Mouse (Mus musculus): Measurements from ENCODE around the gene Rnf7.
"Not testable (repeated sequence)": the region's sequence is repeated elsewhere in the genome, so short reads cannot be mapped to it uniquely, and the experiment has no call there.

Rnf7 gene

DNA sequence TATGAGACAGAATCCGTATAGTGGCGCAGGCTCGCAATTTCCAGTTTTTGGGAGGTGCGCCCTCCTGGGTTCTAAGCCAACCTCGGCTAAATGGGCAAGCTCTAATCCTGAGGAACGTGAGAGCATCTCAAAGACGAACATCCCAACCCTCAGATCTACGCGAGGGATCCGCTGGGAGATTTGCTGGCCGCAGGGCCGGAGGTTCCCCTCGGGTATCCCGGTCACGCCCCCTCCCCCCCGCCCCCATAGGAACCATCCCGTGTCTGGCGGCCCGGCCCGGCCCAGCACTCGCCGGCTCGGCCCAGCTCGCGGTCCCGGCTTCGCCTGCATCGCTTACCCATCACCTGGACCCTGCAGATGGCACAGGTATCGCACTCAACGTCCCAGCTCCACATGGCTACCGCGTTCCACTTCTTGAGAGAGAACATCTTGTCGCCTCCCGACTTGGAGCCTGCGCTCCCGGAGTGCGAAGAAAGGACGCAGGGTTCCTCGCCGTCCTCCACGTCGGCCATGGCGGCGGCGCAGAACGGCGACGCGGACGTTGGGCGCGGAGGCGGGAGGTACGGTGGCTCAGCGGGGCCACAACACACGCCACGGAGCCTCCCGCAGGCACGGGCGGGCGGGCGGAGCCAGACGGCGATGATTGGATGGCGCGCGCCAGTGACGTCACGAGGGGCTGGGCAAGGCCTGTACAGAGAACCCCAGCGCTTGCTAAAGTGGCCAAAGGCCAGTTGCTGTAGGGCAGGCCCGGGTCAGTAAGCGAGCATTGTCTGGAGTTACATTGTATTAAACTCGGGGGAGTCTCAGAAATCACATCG is at the start of gene Rnf7:
Rnf7 (minus strand) TSS at position 605 of the 818 bp plus-strand sequence.
- peak; percentile 99 for DNase-seq

DNA sequence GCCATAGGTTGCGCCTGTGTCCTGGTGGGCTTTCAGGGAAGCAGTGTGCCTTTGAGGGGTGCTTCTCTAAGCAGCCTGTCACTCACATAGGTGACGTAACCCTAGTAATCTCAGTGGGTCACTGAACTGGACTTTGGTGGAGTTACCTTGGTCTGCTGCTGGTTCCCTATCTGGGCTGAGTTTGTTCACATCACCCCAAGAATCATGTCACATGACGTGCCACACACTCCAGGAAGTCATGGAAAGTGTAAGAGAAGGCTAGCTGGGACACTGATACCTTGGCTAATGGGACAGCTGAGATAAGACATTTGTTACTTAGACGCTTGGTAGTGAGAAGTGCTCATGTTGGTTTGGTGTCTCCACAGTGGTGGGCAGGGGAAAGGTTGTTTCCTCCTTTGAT is 47.5 kb upstream of the Rnf7 start:
- DNase-seq, result no peak

DNA sequence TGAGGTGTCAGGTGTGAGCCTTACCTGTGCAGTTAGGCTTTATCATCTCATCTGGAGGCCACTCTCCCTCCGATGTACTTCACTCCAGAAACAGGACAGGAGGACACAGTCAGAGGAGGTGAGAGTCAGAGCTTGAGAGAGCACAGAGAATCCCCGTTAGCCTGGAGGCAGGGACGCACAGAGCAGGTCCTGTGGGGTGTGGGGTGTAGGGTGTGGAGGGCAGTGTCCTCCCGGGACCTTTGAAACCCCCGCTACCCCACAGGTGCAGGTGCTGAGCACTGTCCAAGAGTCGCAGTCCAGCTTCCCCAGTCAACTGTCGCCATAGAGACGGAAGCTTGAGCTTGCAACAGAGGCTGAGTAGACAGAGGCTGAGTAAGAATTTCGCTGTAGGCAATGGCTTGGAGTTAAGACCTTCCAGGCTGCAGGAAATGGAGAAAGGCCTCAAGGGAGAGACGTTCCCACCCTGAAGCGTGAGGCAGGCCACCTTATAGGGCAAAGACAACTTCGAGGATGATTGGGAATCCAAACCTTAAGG is 46.6 kb upstream of the Rnf7 start, which contains the start of gene Gm28729:
Gm28729 (minus strand) TSS at position 293 of the 535 bp plus-strand sequence.
- DNase-seq, result no peak

- DNase-seq, result no peak
These were observed 44.7 kb upstream of the Rnf7 start for GRCm38 (mm10) chr9:96523148-96523547.

- DNase-seq, result not testable (repeated sequence)
These were observed 43.1 kb upstream of the Rnf7 start for GRCm38 (mm10) chr9:96521574-96521973.

DNA sequence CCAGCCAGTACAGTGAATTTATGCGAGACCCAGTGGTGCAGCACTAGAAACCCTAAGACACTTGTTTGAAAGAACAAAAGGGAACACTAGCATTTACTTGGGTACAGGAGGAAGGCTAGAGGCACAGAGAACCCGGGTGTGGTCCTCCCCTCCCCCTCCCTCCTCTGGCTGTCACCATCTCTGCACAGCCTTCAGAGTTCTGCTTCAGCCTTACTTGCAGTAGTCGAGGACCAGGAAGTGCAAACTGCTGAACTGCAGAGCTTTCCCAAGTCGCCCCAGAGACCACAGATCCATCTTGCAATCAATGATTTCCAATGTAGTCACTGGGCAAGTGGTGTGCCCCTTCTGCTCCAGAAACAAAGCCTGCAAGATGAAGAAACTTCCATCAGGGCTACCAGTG is 39.0 kb upstream of the Rnf7 start:
- no peak for DNase-seq

GRCm38 (mm10) chr9:96516806-96517205 is 38.3 kb upstream of the Rnf7 start:
- no peak for DNase-seq

- peak; percentile 26 for DNase-seq
These were observed 37.3 kb upstream of the Rnf7 start for GRCm38 (mm10) chr9:96515737-96516136.

- no peak for DNase-seq
These were observed 35.8 kb upstream of the Rnf7 start for GRCm38 (mm10) chr9:96514278-96514677.

DNA sequence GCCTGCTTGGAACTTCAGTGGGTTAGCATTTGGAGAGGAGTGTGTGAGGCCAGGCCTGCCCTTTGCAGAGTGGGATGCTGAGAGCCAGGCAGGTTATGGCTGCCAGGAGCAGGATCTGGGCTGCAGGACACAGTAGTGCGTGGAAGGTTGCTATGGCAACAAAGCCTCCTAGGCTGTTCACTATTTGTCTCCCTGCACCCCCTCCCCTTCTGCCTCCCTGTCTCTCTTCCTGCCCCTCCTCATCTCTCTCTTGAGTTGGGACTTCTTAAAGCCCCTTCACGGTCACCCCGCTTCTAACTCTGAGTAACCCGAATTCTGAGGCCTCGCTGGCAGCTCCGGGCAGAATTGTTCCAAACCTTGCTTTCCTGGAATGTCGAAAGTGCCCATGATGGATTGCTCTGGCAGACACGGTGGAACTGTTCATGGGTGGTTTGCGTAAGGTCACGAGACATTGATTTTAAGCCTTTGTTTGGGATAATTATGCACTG is 27.6 kb upstream of the Rnf7 start:
- DNase-seq, result peak; percentile 56

DNA sequence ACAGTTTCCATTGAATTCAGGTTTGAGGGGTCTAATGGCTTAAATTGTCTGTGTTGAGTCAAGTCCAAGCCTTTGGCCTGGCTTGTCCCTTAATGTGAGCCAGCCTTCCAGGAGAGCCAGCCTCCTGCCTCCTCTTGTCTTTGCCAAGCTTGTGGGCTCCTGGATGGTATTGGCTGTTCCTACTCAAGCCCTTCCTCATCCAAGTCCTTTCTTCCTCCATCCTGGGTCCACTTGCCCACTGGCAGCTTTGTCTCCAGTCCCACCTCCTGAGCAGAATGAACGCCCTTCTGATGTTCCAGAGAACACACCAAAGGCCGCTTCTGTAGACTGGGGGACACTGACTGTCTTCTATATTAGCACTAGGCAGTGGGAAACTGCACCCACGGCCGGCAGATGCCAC is 26.7 kb upstream of the Rnf7 start:
- no peak for DNase-seq

DNA sequence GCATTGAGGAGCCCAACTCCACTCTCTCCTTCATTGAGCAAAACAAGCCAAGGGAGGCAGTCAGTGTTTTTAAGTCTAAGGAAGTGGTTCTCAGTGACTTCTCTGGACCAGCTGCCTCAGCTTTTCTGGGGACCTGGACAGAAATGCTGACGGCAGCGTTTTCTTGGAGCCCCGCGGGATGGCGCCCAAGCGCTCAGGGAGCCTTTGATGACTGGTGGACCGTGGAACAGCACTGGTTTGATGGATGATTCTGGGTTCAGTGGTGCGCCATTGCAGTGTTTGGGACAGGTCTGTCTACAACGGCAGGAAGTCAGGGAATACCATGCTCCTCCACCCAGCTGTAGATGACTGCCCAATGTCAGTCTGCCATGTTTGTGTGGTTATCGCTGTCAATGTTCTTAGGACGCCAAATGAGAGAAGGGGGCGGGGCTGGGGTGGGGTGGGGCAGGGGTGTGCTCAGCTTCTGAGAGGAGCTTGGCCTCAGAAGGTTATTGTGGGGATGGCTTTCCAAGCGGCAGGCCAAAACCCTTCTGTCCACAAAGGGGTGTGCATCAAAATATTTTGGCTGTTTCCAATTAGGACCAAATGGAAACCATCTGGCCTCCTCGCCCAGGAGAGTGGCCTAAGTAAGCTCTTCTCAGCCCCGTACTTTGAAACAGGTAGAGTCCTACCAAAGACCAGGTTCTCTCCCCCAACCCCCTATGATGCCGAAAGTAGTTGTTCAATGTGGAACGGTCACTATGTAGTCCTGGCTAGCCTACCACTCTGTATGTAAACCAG is 25.8 kb upstream of the Rnf7 start:
- DNase-seq, result no peak

DNA sequence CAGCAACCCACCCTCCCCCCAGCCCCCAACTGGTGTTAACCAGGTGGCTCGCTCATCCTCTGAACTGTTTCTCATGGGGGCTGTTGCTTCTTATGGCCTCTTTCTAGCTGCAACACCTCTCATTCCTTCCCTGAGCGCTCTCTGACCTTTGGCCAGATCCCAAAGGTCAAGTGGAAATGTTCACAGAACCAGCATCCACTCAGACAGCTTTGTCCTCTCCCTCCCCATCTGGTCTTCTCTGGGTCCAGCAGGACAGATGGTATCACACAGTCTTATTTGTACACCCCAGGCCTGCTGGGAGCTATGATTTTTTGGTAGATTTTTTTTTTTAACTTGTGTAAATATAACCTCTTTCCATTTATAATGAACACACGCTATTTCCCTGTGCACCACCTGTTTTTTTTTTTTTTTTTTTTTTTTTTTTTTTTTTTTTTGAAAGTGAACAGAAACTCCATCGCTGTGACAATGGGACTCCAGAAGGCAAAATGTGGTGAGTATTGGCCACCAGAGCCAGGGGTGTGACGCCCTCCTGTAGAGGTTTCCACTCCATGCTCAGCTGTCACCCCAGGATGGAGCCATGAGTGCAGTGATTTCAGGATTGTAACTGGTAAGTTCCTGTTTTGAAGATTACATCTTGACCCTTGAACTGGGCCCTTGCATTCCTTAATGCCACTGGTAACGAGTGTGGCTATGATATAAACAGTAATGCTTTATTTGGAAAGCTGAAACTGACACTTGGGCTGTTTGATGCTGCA is 24.6 kb upstream of the Rnf7 start:
- no peak for DNase-seq

- DNase-seq, result no peak
These were observed 22.7 kb upstream of the Rnf7 start for GRCm38 (mm10) chr9:96501217-96501616.

DNA sequence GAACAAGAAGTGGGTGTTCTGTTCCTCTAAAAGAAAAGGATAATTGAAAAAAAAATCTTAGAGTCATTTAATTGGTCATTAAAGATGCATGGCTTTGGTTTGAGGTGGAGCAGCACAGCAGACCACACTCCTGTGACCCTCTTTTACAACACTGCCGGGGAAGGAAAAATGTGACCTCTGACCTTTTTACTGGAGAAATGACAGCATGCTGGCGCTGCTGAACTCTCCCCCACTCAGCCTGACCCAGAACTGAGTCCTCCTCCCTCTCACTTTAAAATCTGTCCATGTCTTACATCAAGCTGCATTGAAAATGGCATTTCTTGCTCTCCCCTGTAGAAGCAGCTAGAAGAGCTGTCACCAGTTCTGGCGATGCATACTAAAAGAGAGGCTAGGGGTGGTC is 14.7 kb upstream of the Rnf7 start:
- no peak for DNase-seq

DNA sequence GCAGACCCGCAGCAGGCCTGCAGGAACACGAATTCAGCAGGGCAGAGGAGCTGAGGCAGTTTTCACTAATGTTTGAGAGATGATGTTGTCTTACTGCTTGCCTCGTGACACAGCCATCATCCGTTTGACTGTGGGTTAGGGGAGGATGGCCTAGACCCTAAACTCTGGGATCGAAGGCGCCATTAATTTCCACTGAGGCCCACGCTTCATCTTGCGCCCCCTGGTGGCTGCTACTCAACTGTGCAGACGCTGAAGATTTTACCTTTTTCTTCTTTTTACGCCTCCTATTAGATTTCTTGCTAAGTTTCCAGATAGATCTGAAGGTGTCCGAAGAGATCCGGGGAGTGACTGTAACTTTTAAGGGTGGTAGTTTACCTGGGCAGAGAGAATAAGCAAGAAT is 13.3 kb upstream of the Rnf7 start:
- no peak for DNase-seq

DNA sequence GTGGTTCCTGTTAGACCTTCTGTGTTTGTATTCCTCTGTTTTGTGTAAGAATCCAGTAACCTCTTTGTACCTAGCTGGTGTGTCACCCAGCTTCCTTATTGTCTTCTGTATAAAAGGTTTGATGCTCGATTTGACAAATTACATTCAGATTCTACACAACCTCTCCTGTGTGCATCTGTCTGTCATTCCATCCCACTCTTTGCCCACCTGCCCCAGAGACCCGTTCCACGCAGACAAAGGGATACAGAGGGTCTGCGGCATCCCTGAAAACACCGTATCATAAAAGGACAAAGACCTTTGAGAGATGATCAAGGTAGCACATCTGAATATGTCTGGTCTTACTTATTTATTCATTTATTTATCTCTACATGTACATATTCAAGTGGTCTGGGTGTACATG is 9.4 kb upstream of the Rnf7 start:
- not testable (repeated sequence) for DNase-seq

DNA sequence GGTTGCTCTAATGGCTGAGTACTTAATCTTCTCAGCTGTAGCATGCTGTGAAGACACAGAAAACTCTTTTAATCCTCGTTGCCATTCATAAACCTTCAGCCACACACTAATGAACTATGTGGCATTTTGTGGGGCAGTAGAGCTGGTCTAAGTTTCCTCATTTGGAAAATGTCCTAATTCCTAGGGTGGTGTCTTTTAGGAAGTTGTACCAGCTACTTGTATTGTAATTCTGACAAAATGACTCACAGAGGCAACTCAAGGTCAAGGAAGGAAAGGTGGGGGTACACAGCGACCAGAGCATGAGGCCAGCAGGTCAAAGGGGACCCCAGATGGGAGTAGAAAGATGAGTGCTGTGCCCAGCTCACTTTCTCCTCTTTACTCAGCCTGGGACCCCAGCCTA is 5.2 kb upstream of the Rnf7 start:
- DNase-seq, result no peak

DNA sequence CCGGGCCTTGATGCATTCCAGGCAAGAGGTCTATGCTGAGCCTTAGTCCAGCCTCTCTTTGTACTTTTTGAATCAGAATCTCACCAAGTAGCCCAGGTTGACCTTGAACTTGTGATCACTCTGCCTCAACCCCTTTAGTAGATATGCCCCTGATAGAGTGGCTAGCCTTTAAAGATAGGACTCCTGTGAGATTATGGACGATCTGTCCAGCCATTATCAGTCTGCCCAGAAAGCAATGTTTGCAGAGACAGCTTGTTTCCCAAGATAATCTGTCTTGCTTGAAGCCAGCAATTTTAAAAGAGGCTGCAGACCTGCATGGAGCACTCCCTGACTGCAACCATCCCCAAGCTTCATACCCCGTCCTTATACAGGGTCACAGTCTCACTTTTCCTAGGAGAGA is 4.6 kb upstream of the Rnf7 start:
- no peak for DNase-seq

DNA sequence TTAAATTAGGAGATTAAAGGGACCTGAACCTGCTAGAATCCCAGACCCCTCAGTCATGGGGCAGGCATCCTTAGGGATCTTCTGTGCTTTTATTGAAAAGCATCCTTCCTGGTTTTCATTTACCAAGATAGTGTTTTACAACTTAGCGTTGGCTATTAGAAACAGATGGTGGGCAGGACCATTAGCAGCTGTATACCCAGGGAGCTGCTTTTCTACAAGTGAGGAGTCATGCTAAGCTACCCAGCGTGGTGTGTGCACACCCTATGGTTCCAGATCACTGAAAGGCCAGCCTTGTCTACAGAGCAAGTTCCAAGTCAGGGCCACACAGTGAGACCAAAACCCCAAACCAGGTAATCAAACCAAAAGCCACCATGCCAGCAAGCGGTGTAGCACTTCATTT is 6.1 kb downstream of the Rnf7 start:
- DNase-seq, result no peak

- DNase-seq, result peak; percentile 50
These were observed 6.8 kb downstream of the Rnf7 start for GRCm38 (mm10) chr9:96471681-96472080.

DNA sequence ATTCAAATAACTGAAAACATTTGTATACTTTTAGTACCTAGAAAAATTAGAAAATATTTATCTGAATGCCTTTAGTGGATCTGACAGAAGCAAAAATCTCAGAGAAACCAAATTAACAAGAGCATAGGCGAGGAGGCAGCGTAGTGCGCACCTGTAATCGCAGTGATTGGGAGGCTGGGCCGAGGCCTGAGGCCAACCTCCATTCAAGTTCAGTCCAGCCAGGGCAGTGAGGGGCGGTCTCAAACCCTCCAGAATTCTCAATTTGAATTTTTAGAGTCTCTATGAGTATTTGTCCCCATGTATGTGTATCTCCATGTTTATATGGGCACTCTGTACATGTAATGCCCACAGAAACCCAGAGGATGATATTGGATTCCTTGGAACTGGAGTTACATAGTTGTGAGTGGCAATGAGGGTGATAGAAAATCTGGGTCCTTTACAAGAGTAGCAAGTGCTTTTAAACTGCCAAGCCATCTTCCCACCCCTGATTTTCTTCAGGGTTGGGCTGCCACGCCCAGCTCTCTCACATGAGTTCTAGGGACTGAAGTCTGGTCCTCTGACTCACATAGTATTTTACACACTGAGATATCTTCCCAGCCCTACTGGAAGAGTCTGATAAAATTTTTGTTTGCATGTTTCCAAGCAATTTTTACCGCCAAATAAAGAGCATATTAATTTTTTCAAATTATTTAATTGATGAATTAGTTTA is 8.1 kb downstream of the Rnf7 start:
- no peak for DNase-seq
